Comparison of ENCODE assay signal across 8 mouse cellular contexts in the genomic region with DNA sequence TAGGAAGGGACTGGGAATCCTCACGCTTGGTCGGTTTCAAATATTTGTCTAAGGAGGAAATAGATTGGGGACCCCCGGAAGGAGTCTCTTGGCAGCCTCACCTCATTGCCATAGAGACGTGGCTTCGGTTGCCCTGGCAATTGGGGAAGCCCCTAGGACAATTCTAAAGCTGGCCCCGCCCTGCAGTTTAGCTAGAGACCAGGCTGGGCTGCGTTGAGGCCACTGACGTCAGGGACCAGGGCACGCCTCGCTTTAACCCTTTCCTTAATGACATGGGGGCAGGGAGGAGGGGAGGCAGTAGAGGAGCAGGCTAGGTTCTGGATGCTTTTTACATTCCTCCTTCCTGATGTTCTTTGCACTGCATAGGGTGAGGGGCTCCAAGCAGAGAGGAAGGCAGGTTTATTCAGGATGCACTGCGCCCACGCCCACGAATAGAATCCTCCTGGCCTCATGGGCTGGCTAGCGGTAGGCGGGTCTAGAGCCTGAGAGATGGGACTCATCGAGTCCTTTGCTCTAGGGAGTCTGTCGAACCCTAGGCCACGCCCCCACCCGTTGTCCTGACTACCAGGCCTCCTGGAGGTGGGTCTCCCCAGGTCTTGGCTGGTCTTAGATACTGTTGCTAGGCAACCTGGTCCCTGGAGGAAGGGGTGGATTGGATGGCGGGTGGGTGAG. TPM values are rescaled to one million over a fixed set of nuclear protein-coding genes. Genes with fewer than 3 reads are reported as not detected.
A peak's percentile ranks its signal among the peaks of the same experiment; 100 is the strongest.
DNase-seq lines count a peak whose midpoint lies in the region; ATAC-seq and TF ChIP-seq lines count a peak whose summit lies in the region.

No protein-coding gene starts in this region.

- H3K4me1 ChIP-seq in embryonic facial prominence, embryonic 11.5 days (ENCODE audit: control insufficient read depth, insufficient read depth, low read length): peaks cover 13% of the 10 kb centered on the region
- peaks cover 5% of the 10 kb centered on the region for H3K4me1 ChIP-seq in intestine, postnatal 0 days (replicated peaks; ENCODE audit: control insufficient read depth, insufficient read depth, low read length)
- peaks cover 40% of the 10 kb centered on the region for H3K4me1 ChIP-seq in liver, embryonic 11.5 days (replicated peaks; ENCODE audit: control insufficient read depth, insufficient read depth, low read length)

- peak overlapping the region; percentile 17 for H3K4me3 ChIP-seq in embryonic facial prominence, embryonic 11.5 days (ENCODE audit: low read depth, low read length)
- peak overlapping the region; percentile 11 for H3K4me3 ChIP-seq in intestine, postnatal 0 days (ENCODE audit: low read depth, low read length)
- H3K4me3 ChIP-seq in liver, embryonic 11.5 days (ENCODE audit: low read depth, low read length): peak overlapping the region; percentile 14; the same call in 1 of the 2 replicates

- H3K27me3 ChIP-seq in embryonic facial prominence, embryonic 11.5 days (ENCODE audit: control insufficient read depth, insufficient read depth, low read length): no peaks in the 10 kb centered on the region
- peaks cover 17% of the 10 kb centered on the region; the same call in 1 of the 2 replicates for H3K27me3 ChIP-seq in intestine, postnatal 0 days (replicated peaks; ENCODE audit: control insufficient read depth, insufficient read depth, low read length)
- no peaks in the 10 kb centered on the region for H3K27me3 ChIP-seq in liver, embryonic 11.5 days (replicated peaks; ENCODE audit: control insufficient read depth, insufficient read depth, low read length)

- peak overlapping the region; percentile 80; the same call in 1 of the 2 replicates for H3K27ac ChIP-seq in embryonic facial prominence, embryonic 11.5 days (replicated peaks; ENCODE audit: low read depth, low read length)
- H3K27ac ChIP-seq in intestine, postnatal 0 days (ENCODE audit: low read depth, low read length): no peak overlapping the region; the same call in 1 of the 2 replicates
- peak overlapping the region; percentile 41 for H3K27ac ChIP-seq in liver, embryonic 11.5 days (ENCODE audit: low read depth, low read length)

- peak; percentile 92 for ATAC-seq in embryonic facial prominence, embryonic 11.5 days (replicated peaks; ENCODE audit: insufficient number of reproducible peaks, low FRiP score, low TSS enrichment, low read depth)
- peak; percentile 41; the same call in 1 of the 2 replicates for ATAC-seq in intestine, postnatal 0 days
- peak; percentile 72 for ATAC-seq in liver, embryonic 11.5 days (replicated peaks; ENCODE audit: low FRiP score)

- peaks cover 9% of the 10 kb centered on the region for H3K36me3 ChIP-seq in embryonic facial prominence, embryonic 11.5 days (replicated peaks; ENCODE audit: control insufficient read depth, insufficient read depth, low read depth, low read length)
- peaks cover 10% of the 10 kb centered on the region; the same call in 1 of the 2 replicates for H3K36me3 ChIP-seq in intestine, postnatal 0 days (ENCODE audit: control insufficient read depth, insufficient read depth)
- H3K36me3 ChIP-seq in liver, embryonic 11.5 days (ENCODE audit: control insufficient read depth, insufficient read depth, low read length): peaks cover 12% of the 10 kb centered on the region; the same call in 1 of the 2 replicates

- no peaks in the 10 kb centered on the region for H3K9me3 ChIP-seq in embryonic facial prominence, embryonic 11.5 days (replicated peaks; ENCODE audit: control insufficient read depth, low read length)
- no peaks in the 10 kb centered on the region for H3K9me3 ChIP-seq in intestine, postnatal 0 days (ENCODE audit: control insufficient read depth)
- no peaks in the 10 kb centered on the region for H3K9me3 ChIP-seq in liver, embryonic 11.5 days (ENCODE audit: control insufficient read depth, low read length)

- no peak for TF ChIP-seq CTCF in intestine, postnatal 0 days (IDR thresholded peaks at IDR 0.05; ENCODE audit: low read depth)

- peak; percentile 95 for DNase-seq in 3T3-L1 (ENCODE audit: low read depth, low spot score)
- peak; percentile 93 for DNase-seq in T-cell, adult 2 months (ENCODE audit: low spot score)
- peak; percentile 97 for DNase-seq in embryonic facial prominence, embryonic 11.5 days (ENCODE audit: low spot score)
- DNase-seq in heart, adult 18-20 months: peak; percentile 84 to 89
- peak; percentile 77 for DNase-seq in liver, embryonic 11.5 days (ENCODE audit: low spot score)
- DNase-seq in natural killer cell, adult 2 months (ENCODE audit: low spot score in 2 of 2): peak; percentile 90 to 93
- DNase-seq in telencephalon, adult 2 months (ENCODE audit: low read depth, low spot score): peak; percentile 93

- peak overlapping the region; percentile 37 for H3K9ac ChIP-seq in embryonic facial prominence, embryonic 11.5 days (replicated peaks; ENCODE audit: low read length)
- H3K9ac ChIP-seq in intestine, postnatal 0 days (ENCODE audit: low read depth, low read length): no peak overlapping the region
- H3K9ac ChIP-seq in liver, embryonic 11.5 days (ENCODE audit: low read depth, low read length): 0 out of 2 replicates have a peak overlapping the region, but pooled peaks have one; percentile 8

- 1% methylated on average over 20 of the region's 20 CpGs for WGBS in embryonic facial prominence, embryonic 11.5 days
- 2% methylated on average over 20 of the region's 20 CpGs for WGBS in intestine, postnatal 0 days
- WGBS in liver, embryonic 11.5 days: 4% methylated on average over 20 of the region's 20 CpGs

- H3K4me2 ChIP-seq in embryonic facial prominence, embryonic 11.5 days (ENCODE audit: low read depth, low read length): peak overlapping the region; percentile 37
- H3K4me2 ChIP-seq in intestine, postnatal 0 days (replicated peaks; ENCODE audit: low read depth): peak overlapping the region; percentile 47
- H3K4me2 ChIP-seq in liver, embryonic 11.5 days: peak overlapping the region; percentile 46

RNA-seq across cellular contexts. Expression of gene Dlg4, which starts 12.5 kb away (rescaled TPM):
- polyA plus RNA-seq in embryonic facial prominence, embryonic 11.5 days (2014; fragmentation: Nextera tagmentation; extraction: Ambion mirVana): 7.6 and 11.2 TPM in 2 replicates
- total RNA-seq in heart, adult 18-20 months (2021): 1 to 10 TPM; 5.9 to 6.8 TPM
- polyA plus RNA-seq in intestine, postnatal 0 days (2015; fragmentation: Nextera tagmentation; extraction: Ambion mirVana): 1.4 and 1.8 TPM in 2 replicates
- polyA plus RNA-seq in liver, embryonic 11.5 days (2014; fragmentation: Nextera tagmentation; extraction: Ambion mirVana): 9.3 and 9.4 TPM in 2 replicates

RNA-seq across cellular contexts. Expression of gene Acadvl, which starts 14.1 kb away (rescaled TPM):
- 54.2 and 57.6 TPM in 2 replicates for polyA plus RNA-seq in embryonic facial prominence, embryonic 11.5 days (2014; fragmentation: Nextera tagmentation; extraction: Ambion mirVana)
- total RNA-seq in heart, adult 18-20 months (2021): 1,000 to 10,000 TPM; 1,326 to 1,372 TPM
- polyA plus RNA-seq in intestine, postnatal 0 days (2015; fragmentation: Nextera tagmentation; extraction: Ambion mirVana): 203 and 215 TPM in 2 replicates
- 85.7 and 89.7 TPM in 2 replicates for polyA plus RNA-seq in liver, embryonic 11.5 days (2014; fragmentation: Nextera tagmentation; extraction: Ambion mirVana)

RNA-seq across cellular contexts. Expression of gene Asgr1, which starts 24.6 kb away (rescaled TPM):
- polyA plus RNA-seq in embryonic facial prominence, embryonic 11.5 days (2014; fragmentation: Nextera tagmentation; extraction: Ambion mirVana): 0.46 and 0.95 TPM in 2 replicates
- total RNA-seq in heart, adult 18-20 months (2021): not detected
- polyA plus RNA-seq in intestine, postnatal 0 days (2015; fragmentation: Nextera tagmentation; extraction: Ambion mirVana): not detected in 2 replicates
- polyA plus RNA-seq in liver, embryonic 11.5 days (2014; fragmentation: Nextera tagmentation; extraction: Ambion mirVana): 0.40 and 0.66 TPM in 2 replicates

RNA-seq across cellular contexts. Expression of gene Dvl2, which starts 28.9 kb away (rescaled TPM):
- 34.9 and 35.7 TPM in 2 replicates for polyA plus RNA-seq in embryonic facial prominence, embryonic 11.5 days (2014; fragmentation: Nextera tagmentation; extraction: Ambion mirVana)
- 1 to 10 TPM; 3.4 to 4.8 TPM for total RNA-seq in heart, adult 18-20 months (2021)
- 9.1 TPM in 2 replicates for polyA plus RNA-seq in intestine, postnatal 0 days (2015; fragmentation: Nextera tagmentation; extraction: Ambion mirVana)
- 22.1 and 23.3 TPM in 2 replicates for polyA plus RNA-seq in liver, embryonic 11.5 days (2014; fragmentation: Nextera tagmentation; extraction: Ambion mirVana)

RNA-seq across cellular contexts. Expression of gene Phf23, which starts 33.7 kb away (rescaled TPM):
- polyA plus RNA-seq in embryonic facial prominence, embryonic 11.5 days (2014; fragmentation: Nextera tagmentation; extraction: Ambion mirVana): 57.7 and 58.0 TPM in 2 replicates
- total RNA-seq in heart, adult 18-20 months (2021): 10 to 100 TPM; 18.4 to 19.7 TPM
- polyA plus RNA-seq in intestine, postnatal 0 days (2015; fragmentation: Nextera tagmentation; extraction: Ambion mirVana): 32.6 and 37.7 TPM in 2 replicates
- 33.2 and 36.6 TPM in 2 replicates for polyA plus RNA-seq in liver, embryonic 11.5 days (2014; fragmentation: Nextera tagmentation; extraction: Ambion mirVana)

Comparison
In these comparisons a context has a peak if more than half of its experiments do, and no peak if none do; other contexts are left out.
1. ATAC-seq: peak in every context shown above with its lines; median percentile 92 in embryonic facial prominence, embryonic 11.5 days; 72 in liver, embryonic 11.5 days; 41 in intestine, postnatal 0 days.